Mouse (Mus musculus): ENCODE data around the gene Rpl19. TPM values are rescaled to one million over a fixed set of nuclear protein-coding genes. Genes with fewer than 3 reads are reported as not detected.

The Rpl19 gene
- total and polyA plus RNA-seq, 3 experiments = 2,949 to 5,259 (median 3,446) TPM

DNA sequence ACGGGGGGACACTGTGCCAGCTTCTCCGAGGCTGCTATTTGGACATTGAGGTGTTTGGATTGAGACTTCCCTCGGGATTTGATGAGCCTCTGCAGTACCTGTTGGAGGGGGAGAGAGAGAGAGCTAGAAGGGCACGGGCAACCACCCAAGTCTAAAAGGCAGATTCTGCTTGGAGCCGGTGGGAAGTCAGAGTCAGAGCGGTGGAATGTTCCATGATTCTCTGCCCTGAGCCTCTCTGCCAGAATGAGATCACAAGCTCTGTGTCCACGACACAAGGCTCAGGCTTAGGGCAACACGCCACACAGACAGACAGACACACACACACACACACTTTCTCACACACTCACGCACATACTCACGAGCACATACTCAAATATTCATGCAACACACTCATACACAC is 20.8 kb upstream of the Rpl19 start:
- Histone ChIP-seq H3K4me3 (replicated peaks in 1 of 3; ENCODE audit: low read depth in 2 of 3, low read length in 2 of 3, poor library complexity in 1 of 3) (no peak overlapping the region), H3K4me1 (ENCODE audit: control insufficient read depth in 1 of 2, insufficient read depth in 2 of 2) (peaks cover 16 to 39% of the 10 kb centered on the region in 2 experiments), H3K9ac (ENCODE audit: insufficient read depth, low read depth) (no peak overlapping the region), H3K36me3 (replicated peaks in 1 of 2; ENCODE audit: control insufficient read depth in 1 of 2, insufficient read depth in 1 of 2, low read length in 1 of 2) (peaks cover 0 to 3% of the 10 kb centered on the region in 2 experiments), H3K27me3 (replicated peaks) (no peaks in the 10 kb centered on the region), H3K9me3 (replicated peaks; ENCODE audit: low read length) (peaks cover 6% of the 10 kb centered on the region), H3K4me2 (ENCODE audit: insufficient read depth, low read depth, poor library complexity, severe bottlenecking) (no peak overlapping the region), H3K27ac (ENCODE audit: insufficient read depth, low read depth) (no peak overlapping the region), H3K79me2 (replicated peaks; ENCODE audit: control insufficient read depth, extremely low read depth, insufficient read depth, poor library complexity, severe bottlenecking) (no peaks in the 10 kb centered on the region)
- in situ Hi-C loops (cut with MboI; ENCODE audit: low pct_ligation_motif_present, low pct_unique_long_range_greater_than_20kb, low sequenced_read_pairs) (no loop called here), dilution Hi-C loops (cut with MboI; ENCODE audit: extremely low pct_ligation_motif_present, extremely low pct_unique_long_range_greater_than_20kb, low sequenced_read_pairs) (no loop called here)
- no peak for DNase-seq (ENCODE audit: extremely low read depth)
- TF ChIP-seq EP300 (IDR thresholded peaks at IDR 0.05; ENCODE audit: low read length) = no peak
- no peak for TF ChIP-seq ETS1 (conservative IDR thresholded peaks at IDR 0.05; ENCODE audit: low read depth, low read length)
- TF ChIP-seq USF2 (conservative IDR thresholded peaks at IDR 0.05; ENCODE audit: low read depth, low read length) = no peak
- TF ChIP-seq USF1 (IDR thresholded peaks at IDR 0.05; ENCODE audit: low read depth, low read length) = no peak
- TF ChIP-seq TCF12 (IDR thresholded peaks at IDR 0.05; ENCODE audit: low read depth, low read length) = no peak
- no peak for TF ChIP-seq NELFE (IDR thresholded peaks at IDR 0.05; ENCODE audit: low read depth, low read length)
- no peak for TF ChIP-seq UBTF (IDR thresholded peaks at IDR 0.05; ENCODE audit: low read depth, low read length)
- no peak for TF ChIP-seq MEF2A (IDR thresholded peaks at IDR 0.05; ENCODE audit: borderline replicate concordance, low read depth, low read length)
- no peak for TF ChIP-seq CTCF (conservative IDR thresholded peaks at IDR 0.05 in 1 of 2, IDR thresholded peaks at IDR 0.05 in 1 of 2; ENCODE audit: low read depth in 2 of 2, low read length in 2 of 2)
- TF ChIP-seq NRF1 (IDR thresholded peaks at IDR 0.05; ENCODE audit: low read depth, low read length) = no peak
- TF ChIP-seq HCFC1 (IDR thresholded peaks at IDR 0.05; ENCODE audit: low read depth, low read length) = no peak
- no peak for TF ChIP-seq POLR2A (IDR thresholded peaks at IDR 0.05; ENCODE audit: low read depth, low read length)
- no peak for TF ChIP-seq RCOR1 (conservative IDR thresholded peaks at IDR 0.05; ENCODE audit: low read depth, low read length)
- TF ChIP-seq E2F4 (IDR thresholded peaks at IDR 0.05; ENCODE audit: insufficient replicate concordance, low read depth, low read length) = no peak
- no peak for TF ChIP-seq MAX (IDR thresholded peaks at IDR 0.05; ENCODE audit: low read length)
- TF ChIP-seq MYC (IDR thresholded peaks at IDR 0.05; ENCODE audit: low read depth, low read length) = no peak
- TF ChIP-seq ZNF384 (IDR thresholded peaks at IDR 0.05; ENCODE audit: low read depth, low read length) = no peak
- no peak for TF ChIP-seq JUN (IDR thresholded peaks at IDR 0.05; ENCODE audit: insufficient read depth, low read depth, low read length)
- TF ChIP-seq BHLHE40 (IDR thresholded peaks at IDR 0.05; ENCODE audit: low read depth, low read length) = no peak

DNA sequence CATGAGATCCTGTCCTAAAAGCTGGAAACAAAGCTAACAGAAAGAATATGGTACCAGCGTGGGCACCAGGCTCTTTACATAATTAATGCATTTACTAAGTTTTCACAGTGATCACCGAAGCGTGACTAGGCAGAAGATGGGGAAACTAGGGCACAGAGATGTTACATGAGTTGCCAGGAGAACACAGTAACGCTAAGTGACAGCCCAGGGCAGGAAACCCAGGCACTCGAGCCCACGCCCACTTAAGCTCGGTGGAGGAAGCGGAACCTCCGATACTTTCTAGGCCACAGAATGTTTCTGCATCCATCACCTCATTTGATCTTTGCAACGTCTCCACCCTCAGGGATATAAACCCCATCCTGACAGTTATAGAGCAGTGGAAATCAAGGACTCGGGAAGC is 18.4 kb upstream of the Rpl19 start:
- no peak overlapping the region for H3K9ac ChIP-seq (ENCODE audit: insufficient read depth, low read depth)
- H3K27me3 ChIP-seq (replicated peaks) = no peaks in the 10 kb centered on the region
- no peak for TF ChIP-seq JUN (IDR thresholded peaks at IDR 0.05; ENCODE audit: insufficient read depth, low read depth, low read length)
- 0 out of 2 replicates have a peak, but pooled peaks have one; percentile 31 for TF ChIP-seq PAX5 (IDR thresholded peaks at IDR 0.05; ENCODE audit: low read length)
- no peak for TF ChIP-seq E2F4 (IDR thresholded peaks at IDR 0.05; ENCODE audit: insufficient replicate concordance, low read depth, low read length)
- dilution Hi-C loops (cut with MboI; ENCODE audit: extremely low pct_ligation_motif_present, extremely low pct_unique_long_range_greater_than_20kb, low sequenced_read_pairs) (no loop called here), in situ Hi-C loops (cut with MboI; ENCODE audit: low pct_ligation_motif_present, low pct_unique_long_range_greater_than_20kb, low sequenced_read_pairs) (no loop called here)
- H3K4me2 ChIP-seq (ENCODE audit: insufficient read depth, low read depth, poor library complexity, severe bottlenecking) = no peak overlapping the region
- peaks cover 7 to 28% of the 10 kb centered on the region in 2 experiments for H3K4me1 ChIP-seq (ENCODE audit: control insufficient read depth in 1 of 2, insufficient read depth in 2 of 2)
- no peak for DNase-seq (ENCODE audit: extremely low read depth)
- H3K4me3 ChIP-seq (replicated peaks in 1 of 3; ENCODE audit: low read depth in 2 of 3, low read length in 2 of 3, poor library complexity in 1 of 3) = no peak overlapping the region
- no peak overlapping the region for H3K27ac ChIP-seq (ENCODE audit: insufficient read depth, low read depth)
- peaks cover 6% of the 10 kb centered on the region for H3K9me3 ChIP-seq (replicated peaks; ENCODE audit: low read length)
- H3K36me3 ChIP-seq (replicated peaks in 1 of 2; ENCODE audit: control insufficient read depth in 1 of 2, insufficient read depth in 1 of 2, low read length in 1 of 2) = peaks cover 0 to 3% of the 10 kb centered on the region in 2 experiments
- H3K79me2 ChIP-seq (replicated peaks; ENCODE audit: control insufficient read depth, extremely low read depth, insufficient read depth, poor library complexity, severe bottlenecking) = no peaks in the 10 kb centered on the region

Measured in CH12.LX (cell line).